Mouse (Mus musculus): Measurements from ENCODE around the gene Lrp2bp.

The Lrp2bp gene

DNA sequence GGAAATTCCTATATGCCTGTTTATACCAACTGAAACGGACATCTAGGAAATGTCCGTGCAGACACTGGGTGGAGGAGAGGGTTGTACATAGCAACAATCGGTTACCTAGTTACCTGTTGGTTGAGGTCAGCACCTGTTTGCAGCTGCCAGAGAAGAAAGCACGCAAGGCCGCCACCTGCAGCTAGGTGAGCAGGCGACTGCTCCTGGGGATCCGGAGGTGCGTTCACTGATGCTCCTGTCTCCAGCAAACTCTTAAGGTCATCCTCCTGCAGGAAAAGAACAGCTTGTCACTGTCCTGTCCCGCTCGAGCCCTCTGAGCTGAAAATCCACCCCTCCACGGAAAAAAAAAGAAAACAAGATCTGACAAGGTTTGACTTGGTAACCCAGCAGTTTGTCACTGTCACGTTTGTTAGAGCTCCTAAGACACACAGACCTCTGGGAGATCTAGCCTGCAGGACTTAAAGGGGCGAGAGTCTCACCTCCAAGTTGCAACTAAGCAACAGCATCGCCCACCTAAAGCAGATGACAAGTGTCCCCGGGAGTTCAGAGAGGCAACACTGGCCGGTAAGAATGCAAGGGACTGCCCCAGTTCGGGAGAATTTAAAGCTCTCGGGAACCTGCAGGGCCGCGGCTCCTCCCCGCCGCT lies at the start of gene Lrp2bp:
TSS of gene Lrp2bp (plus strand) at position 166 of the 646 bp plus-strand sequence.
- peak; percentile 34 for DNase-seq (ENCODE audit: low read depth, low spot score)

DNA sequence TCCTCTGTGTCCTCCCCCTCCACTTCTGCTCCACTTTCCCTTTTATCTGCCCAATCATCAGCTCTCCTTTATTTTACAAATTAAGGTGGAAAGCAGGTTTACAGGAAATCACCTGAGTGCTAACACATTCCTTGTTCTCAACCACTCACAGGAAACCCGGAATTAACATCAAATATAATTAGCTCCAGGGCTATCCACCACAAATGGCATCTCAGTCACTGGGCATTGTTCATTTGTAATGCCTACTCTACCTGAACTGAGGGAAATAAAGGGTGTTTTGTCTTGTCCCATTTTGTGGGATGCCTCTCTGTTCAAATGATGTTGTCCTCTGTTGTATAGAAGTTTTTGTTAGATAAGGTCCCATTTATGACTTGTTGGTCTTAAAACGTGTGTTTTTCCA lies 48.5 kb upstream of the Lrp2bp start:
- no peak for DNase-seq (ENCODE audit: low read depth, low spot score)

DNA sequence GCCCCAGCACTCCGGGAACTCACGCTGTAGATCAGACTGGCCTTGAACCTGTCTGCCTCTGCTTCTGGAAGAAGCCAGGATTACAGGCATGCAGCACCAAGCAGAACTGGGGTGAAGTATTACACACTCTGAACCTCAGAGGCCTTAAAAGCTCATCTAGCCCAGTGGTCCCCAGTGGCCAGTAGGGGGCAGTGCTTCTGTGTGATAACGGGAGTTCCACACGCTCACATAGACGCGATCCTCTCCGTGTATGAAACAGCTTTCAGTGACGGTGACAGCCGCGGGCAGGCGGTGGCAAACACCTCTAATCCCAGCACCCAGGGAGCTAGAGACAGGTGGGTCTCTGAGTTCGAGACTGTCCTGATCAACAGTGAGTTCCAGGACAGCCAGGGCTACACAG lies 28.2 kb upstream of the Lrp2bp start:
- no peak for DNase-seq (ENCODE audit: low read depth, low spot score)

- no peak for DNase-seq (ENCODE audit: low read depth, low spot score)
Observed at GRCm38 (mm10) chr8:45973988-45974505, 25.1 kb upstream of the Lrp2bp start.

DNA sequence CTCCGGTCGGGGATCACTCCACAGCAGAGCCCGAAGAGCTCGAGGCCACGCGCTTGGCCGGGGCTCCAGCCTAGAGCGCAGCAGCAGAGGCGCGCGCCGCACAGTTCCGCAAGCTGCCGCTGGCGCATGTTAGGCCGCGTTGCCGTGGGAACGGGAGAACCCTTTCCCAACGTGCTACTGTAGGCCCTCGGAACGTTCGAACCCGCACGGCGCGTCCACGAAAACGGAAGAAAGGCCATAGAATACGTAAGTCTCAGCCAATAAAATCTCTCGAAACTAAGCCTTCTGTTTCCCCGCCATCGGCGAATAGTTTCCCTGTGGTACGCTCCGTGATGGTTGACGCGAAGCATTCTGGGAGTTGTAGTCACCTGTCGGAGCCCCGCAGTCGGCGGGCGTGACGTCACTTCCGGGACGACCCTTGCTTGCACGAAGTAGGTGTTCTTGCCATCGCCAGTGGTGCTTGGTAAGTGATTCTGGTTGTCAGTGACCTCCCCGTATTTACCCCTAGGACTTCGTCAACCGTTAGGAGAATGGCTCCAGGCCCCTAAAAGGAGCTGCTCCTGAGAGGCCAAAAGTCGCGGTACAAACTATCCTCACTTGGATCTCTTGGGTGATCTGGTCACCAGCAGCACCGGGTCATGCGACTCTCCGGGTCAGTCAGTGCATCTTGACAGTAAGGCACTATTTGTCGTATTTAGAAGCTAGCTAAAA lies 23.8 kb upstream of the Lrp2bp start, which contains the start of the genes 1700029J07Rik and Ufsp2:
TSS of gene 1700029J07Rik (minus strand) at position 127 of the 711 bp plus-strand sequence.
TSS of gene Ufsp2 (plus strand) at position 403 of the 711 bp plus-strand sequence.
- DNase-seq (ENCODE audit: low read depth, low spot score): peak; percentile 95

- DNase-seq (ENCODE audit: low read depth, low spot score): no peak
Observed at GRCm38 (mm10) chr8:45975837-45976468, 23.1 kb upstream of the Lrp2bp start.

DNA sequence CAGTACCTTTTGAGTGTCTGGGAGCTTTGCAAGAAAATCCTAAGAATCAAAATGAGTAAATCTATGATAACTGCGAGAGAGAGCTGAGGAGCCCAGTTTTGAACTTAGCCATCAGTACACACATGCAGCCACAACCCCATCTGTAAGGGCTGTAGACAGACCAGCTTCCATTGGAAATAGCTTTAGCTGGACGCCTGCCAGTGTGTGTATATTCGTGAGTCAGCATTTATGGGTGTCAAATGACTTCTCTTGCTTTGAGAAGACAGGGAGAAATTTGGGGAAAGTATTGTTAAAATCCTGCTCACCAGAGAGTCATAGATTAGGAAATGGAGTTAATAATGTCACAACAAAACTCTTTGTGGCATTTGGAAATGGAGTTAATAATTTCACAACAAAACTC lies 12.4 kb upstream of the Lrp2bp start:
- no peak for DNase-seq (ENCODE audit: low read depth, low spot score)

DNA sequence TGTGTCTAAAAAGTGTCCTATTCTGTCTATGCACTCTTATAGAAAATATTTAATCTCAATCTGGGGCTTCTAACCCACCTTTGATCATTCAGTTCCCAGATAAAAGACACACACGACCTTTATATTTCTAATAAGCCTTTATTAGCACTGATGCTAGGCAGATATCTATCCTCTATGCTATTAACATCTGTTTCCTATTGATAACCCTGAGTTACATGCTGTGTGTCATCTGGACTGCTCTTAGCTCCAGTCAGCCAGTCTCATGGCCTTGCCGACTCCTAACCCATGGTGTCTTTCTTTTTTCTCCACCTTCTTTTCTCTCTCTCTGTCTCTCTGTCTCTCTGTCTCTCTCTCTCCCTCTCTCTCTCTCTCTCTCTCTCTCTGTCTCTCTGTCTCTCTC lies 10.9 kb upstream of the Lrp2bp start:
- DNase-seq (ENCODE audit: low read depth, low spot score): no peak

- DNase-seq (ENCODE audit: low read depth, low spot score): no peak
Observed at GRCm38 (mm10) chr8:45990631-45991310, 8.3 kb upstream of the Lrp2bp start.

DNA sequence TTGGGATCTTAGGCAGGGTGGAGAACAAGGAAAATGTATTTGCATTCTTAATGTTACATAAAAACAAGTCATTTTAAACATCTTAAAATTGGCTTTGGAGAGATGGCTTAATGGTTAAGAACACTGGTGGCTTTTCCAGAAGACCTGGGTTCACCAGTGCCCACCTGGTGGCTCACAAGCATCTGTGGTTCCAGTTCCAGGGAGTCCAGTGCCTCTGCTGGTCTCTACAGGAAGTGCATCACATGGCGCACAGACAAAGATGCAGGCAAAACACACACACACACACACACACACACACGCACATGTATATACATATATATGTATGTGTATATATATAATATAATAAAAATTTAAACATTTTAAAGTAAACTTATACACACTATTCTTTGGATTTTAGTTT lies 5.0 kb upstream of the Lrp2bp start:
- no peak for DNase-seq (ENCODE audit: low read depth, low spot score)

GRCm38 (mm10) chr8:45995576-45995975 lies 3.5 kb upstream of the Lrp2bp start:
- DNase-seq (ENCODE audit: low read depth, low spot score): no peak

DNA sequence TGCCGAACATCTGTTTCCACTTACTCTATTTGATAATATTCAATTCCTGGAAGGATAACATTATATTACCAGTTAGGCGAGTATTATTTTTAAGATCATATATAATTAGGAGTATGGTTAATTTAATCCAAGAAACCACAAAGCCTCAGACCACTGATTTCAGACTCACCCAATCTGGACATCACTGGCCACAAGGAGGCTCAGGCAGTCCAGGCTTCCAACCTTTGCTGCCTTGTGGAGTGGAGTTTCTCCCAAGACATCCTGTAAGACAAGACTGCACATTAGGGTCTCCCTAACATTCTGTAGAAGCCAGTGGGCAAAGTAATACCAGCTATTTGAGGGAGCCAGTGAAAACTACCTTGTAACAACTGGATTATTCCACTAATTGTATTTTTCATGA lies 875 bp upstream of the Lrp2bp start:
- DNase-seq (ENCODE audit: low read depth, low spot score): no peak

DNA sequence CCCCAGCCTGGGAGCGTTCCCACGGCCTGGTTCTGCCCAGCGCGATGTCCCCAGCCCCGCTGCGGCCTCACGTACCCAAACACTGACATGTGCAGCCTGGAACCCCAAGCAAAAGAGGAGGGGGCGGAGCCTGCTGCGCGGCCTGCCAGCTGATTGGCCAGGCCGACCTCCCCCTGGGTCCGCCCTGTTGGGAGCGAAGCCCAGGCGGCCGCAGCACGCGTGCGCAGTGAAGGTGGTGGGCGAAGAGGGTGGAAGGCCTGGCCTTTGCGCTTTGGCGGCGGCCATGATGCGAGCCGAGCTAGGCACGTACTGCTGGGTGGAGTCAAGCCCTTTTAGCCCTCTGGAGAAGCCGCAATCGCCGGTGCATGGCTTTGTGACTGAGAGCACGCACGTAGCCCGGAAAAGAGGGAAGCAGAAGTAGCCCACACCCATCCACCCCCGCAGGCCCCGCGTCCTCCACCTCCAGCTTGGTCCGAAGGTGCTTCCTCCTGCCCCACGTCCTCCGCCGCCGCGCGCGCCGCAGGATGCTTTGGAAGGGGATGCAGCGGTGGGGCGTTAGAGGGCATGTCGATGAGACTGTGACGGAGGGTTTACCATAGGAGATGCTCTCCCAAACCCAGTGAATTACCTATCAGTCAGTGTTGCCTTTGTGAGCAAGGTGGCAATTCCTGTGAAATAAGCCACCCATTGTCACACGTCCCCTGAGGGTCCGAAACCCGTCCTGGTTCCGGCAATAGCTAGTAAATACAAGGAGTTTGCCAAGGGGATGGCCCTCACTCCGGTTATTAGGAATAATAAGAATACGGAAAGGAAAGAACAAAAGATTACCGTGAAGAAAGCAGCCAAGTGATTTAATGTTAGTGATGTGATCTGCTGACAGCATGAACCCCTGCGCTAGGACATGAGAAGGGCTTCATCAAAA lies 942 bp downstream of the Lrp2bp start:
- peak; percentile 99 for DNase-seq (ENCODE audit: low read depth, low spot score)

DNA sequence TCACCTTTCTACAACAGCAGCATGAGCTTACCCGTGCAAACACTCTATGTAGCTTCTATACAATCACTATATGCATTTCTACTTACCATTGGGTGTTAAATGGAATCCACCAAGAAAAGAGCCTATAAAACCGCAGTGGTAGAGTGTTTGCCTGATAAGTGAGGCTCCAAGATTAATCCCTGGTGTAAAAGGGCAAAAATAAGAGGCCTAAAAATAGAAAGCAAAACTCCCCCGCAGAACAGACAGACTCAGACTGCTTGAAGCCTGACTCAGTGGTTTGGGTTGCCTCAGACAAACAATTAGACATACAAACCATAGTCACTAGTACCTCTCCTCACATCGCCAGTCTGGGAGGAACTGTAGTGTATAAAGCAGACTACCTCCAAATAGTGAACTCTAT lies 6.5 kb downstream of the Lrp2bp start, which contains the start of gene Ankrd37:
TSS of gene Ankrd37 (minus strand) at position 112 of the 400 bp plus-strand sequence.
- DNase-seq (ENCODE audit: low read depth, low spot score): no peak

DNA sequence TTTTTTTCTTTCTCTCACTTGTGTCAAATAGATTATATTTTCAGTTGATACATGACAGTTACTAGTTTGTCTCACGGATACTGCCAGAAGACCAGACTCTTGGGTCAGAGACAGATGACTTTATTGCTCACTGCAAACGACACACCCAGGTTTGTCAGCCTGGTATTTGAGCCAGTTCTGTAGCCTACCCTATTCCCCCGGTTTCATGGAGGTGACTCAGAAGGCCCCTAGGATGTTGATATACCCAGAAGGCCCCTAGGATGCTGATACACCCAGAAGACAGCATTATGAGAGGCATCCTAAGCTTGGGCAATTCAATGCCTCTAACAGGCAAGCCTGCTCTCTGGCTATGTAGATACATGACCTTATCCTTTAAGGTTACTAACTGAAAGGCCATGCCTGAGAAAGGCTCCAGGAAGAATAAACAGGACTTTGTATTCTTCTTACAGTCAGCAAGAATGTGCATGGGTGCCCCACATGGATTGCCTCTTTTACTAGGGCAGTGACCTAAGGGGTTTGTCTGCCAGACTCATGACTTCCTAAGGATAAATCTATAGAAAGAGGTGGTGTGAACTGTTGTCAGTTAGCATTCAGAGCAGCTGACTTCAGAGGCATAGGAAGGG lies 8.1 kb downstream of the Lrp2bp start:
- no peak for DNase-seq (ENCODE audit: low read depth, low spot score)

- DNase-seq (ENCODE audit: low read depth, low spot score): no peak
Observed at GRCm38 (mm10) chr8:46010306-46010705, 11.2 kb downstream of the Lrp2bp start.

DNA sequence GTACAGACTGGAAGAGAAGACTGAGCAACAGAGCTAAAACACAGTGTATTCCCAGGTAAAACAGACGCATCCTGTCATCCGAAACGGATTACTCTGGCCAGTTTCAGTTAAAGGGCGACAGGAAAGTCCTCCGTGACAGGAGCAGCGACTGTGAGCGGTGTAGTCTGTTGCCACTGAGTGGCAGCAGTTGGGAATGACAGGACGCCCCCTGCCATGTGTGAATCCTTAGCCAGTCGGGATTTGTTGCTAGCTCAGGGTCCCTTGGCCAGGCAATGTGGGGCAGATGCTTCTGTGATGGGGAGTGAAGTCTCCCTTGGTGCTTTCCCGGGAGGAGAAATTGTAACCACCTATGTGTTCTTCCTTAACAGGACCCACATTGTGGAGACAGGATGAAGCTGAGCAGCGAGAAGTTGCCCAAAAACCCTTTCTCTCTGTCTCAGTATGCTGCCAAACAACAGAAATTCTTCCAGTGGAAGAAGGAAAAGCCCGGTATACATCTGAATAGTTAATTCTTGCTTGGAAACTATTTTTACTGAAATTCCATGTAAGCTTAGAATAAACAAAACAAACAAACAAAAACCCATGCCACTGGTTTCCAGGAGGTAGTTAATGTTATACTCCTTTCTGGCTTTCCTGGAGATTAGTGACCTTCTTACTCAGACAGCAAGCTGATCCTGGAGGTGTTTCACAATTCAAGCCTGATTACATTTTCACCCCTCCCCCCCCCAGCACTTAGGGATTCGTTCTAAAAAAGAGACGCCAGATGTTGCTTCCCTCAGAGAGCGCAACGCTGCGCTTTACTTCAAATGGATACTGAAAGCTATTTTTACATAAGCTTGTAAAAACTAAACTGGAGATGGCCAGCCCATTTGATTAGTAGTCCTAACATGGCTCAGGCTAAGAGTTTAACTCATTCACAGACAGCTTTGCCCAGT lies 11.9 kb downstream of the Lrp2bp start:
- peak; percentile 56 for DNase-seq (ENCODE audit: low read depth, low spot score)

- no peak for DNase-seq (ENCODE audit: low read depth, low spot score)
Observed at GRCm38 (mm10) chr8:46022203-46022602, 23.1 kb downstream of the Lrp2bp start.

DNA sequence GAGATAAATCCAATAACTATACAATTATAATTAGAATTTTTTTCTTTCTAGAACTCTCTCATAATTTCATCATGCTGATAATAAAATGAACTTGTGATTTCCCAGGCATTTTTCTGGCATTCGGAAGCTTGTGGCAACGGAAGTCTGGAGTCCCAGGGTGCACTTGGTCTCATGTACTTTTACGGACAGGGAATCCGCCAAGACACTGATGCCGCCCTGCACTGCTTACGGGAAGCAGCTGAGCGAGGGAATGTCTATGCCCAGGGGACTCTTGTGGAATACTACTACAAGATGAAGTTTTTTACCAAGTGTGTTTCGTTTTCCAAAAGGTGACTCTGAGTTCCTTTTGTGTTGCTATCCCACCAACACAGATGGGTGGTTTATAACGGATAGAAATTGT lies 23.7 kb downstream of the Lrp2bp start:
- no peak for DNase-seq (ENCODE audit: low read depth, low spot score)

Data from retina, adult 2 months (tissue).